Mouse (Mus musculus) sigmoid colon, adult 10 weeks (tissue): Measurements from ENCODE around the gene Mrps16. TPM values are rescaled to one million over a fixed set of nuclear protein-coding genes. Genes with fewer than 3 reads are reported as not detected.

Experiments
- polyA plus RNA-seq: library from polyadenylated mRNA; stranded (reverse); fragments of 350-450 nt; fragmentation: Illumina TruSeq; extraction: RNeasy Lipid Tissue Mini Kit (QIAGEN cat#74804); gene quantifications from one replicate; pipeline ENCODE4 v1.2.3, GENCODE M21; 2014; ENCODE audit warnings: low read depth, low replicate concordance

Mrps16 gene
- 6.3 TPM for polyA plus RNA-seq

DNA sequence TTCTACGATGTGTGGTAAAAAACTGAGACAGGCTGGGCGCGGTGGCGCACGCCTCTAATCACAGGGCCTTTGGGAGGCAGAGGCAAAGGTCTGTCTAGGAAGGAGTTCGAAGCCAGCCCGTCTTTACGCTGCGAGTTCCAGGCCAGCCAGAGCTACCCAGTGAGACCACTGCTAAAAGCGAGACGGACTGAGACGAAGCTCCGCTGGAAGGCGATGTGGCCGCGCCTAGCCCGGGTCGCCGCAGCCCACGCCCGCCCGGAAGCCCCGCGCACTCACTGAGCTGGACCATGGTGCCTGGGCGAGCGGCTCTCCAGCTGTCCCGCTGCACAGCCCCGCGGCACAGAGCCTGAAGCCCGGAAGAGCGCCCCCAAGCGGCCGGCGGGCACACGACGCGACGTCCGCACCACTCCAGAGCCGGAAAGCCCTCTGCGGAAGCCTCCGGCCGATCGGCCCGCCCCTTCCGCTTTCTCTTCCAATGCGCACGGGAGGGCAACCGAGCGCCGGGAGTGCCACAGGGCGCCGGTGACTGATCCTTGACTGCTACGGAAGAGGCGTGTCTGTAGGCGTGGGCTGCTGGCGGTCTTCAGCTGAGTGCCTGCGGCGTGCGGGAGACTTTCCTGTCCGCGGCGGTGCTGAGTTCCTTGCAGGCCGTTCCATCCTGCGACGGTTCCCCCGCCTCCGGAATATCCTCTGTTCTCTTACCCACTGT is at the start of gene Mrps16:
TSS of gene Mrps16 (minus strand) at position 430 of the 709 bp plus-strand sequence.

GRCm38 (mm10) chr14:20388441-20389129 is 4.8 kb downstream of the Mrps16 start, which contains the start of gene Dnajc9:
Gene Dnajc9, minus strand, starts transcription at chr14:20388910.

DNA sequence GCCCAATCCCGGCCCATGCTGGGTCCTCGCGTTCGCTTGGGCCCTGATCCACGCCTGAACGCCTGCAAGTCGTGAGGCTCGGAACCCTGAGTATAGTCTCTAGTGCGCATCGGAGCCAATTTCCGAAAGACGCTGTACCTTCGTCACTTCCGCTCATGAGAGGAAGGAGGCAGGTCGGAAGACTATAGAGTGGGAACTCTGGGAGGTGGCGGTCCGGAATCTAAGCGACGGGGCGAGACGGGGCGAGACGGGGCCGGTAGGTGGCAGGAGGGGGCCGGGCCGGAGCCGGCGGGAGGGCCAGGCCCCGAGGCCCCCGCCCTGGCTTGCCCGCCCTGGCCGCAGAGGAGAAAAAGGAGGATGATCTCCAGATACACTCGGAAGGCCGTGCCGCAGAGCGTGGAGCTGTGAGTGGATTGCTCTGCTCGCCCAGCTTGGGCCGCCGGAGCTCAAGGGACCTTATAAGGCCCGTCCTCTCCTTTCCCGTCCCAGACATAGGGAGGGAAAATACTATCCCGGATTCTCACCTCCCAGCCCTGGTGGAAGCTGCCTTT is 45.4 kb downstream of the Mrps16 start, which contains the start of the genes Ecd and Fam149b:
TSS of gene Ecd (minus strand) at position 131 of the 551 bp plus-strand sequence.
TSS of gene Fam149b (plus strand) at position 172 of the 551 bp plus-strand sequence.

Other genes starting within 250 kb of the Mrps16 start
- gene Kcnk5, start 211.8 kb downstream of the Mrps16 start, polyA plus RNA-seq, result 14.5 TPM
- gene Kcnk16, start 124.4 kb downstream of the Mrps16 start, polyA plus RNA-seq, result not detected
- 11.7 TPM for gene Nudt13, start 98.9 kb downstream of the Mrps16 start, polyA plus RNA-seq
- 20.6 TPM for gene Ecd, start 45.5 kb downstream of the Mrps16 start, polyA plus RNA-seq
- gene Fam149b, start 45.5 kb downstream of the Mrps16 start, polyA plus RNA-seq, result 37.5 TPM
- gene Dnajc9, start 4.7 kb downstream of the Mrps16 start, polyA plus RNA-seq, result 59.5 TPM
- gene Cfap70, start 58.6 kb upstream of the Mrps16 start, polyA plus RNA-seq, result not detected
- 223 TPM for gene Anxa7, start 86.5 kb upstream of the Mrps16 start, polyA plus RNA-seq
- 1.9 TPM for gene Mss51, start 103.3 kb upstream of the Mrps16 start, polyA plus RNA-seq
- 215 TPM for gene Ppp3cb, start 152.9 kb upstream of the Mrps16 start, polyA plus RNA-seq
- 5.5 TPM for gene Usp54, start 247.4 kb upstream of the Mrps16 start, polyA plus RNA-seq